Mouse (Mus musculus) CH12.LX (cell line): ENCODE results near the gene Lrp2bp. TPM values are rescaled to one million over a fixed set of nuclear protein-coding genes. Genes with fewer than 3 reads are reported as not detected.

Experiments used
- DNase-seq: peaks from one replicate; pipeline ENCODE4 v3.0.0-alpha.2; 2013; ENCODE audit errors: extremely low read depth
- H3K27ac ChIP-seq: 2 replicates; pipeline ENCODE4 v1.5.1; 2012; ENCODE audit warnings: low read depth, mild to moderate bottlenecking, control low read depth, moderate library complexity; ENCODE audit not compliant: insufficient read depth
- H3K27me3 ChIP-seq: replicated peaks from 2 replicates; pipeline ENCODE3; 2012; ENCODE audit warnings: inconsistent platforms
- H3K36me3 ChIP-seq, 2 experiments: replicated peaks in 1 of 2; 2 replicates each; pipeline versions ENCODE3 to v1.6.1; 2012; ENCODE audit warnings: inconsistent platforms in 1 of 2, low read length in 1 of 2, mild to moderate bottlenecking in 1 of 2, mixed read lengths in 1 of 2, moderate library complexity in 1 of 2; ENCODE audit not compliant: control insufficient read depth in 1 of 2, insufficient read depth in 1 of 2
- H3K4me1 ChIP-seq, 2 experiments: 2 replicates each; pipeline ENCODE4 v1.6.1; 2012; ENCODE audit warnings: inconsistent platforms in 1 of 2, moderate library complexity in 1 of 2; ENCODE audit not compliant: insufficient read depth in 2 of 2, control insufficient read depth in 1 of 2
- H3K4me2 ChIP-seq: 2 replicates; pipeline ENCODE4 v1.6.1; 2012; ENCODE audit warnings: low read depth, mild to moderate bottlenecking, control low read depth; ENCODE audit not compliant: poor library complexity, insufficient read depth, severe bottlenecking
- H3K4me3 ChIP-seq, 3 experiments: fragments of 150-350 bp in 1 of 3; sonication (generic) in 1 of 3; replicated peaks in 1 of 3; 2 replicates each; pipeline versions ENCODE3 to v1.5.1; 2011 to 2012; ENCODE audit warnings: low read depth in 2 of 3, low read length in 2 of 3, mild to moderate bottlenecking in 2 of 3, moderate library complexity in 2 of 3, control low read depth in 1 of 3, improper control_type of control experiment in 1 of 3, inconsistent platforms in 1 of 3, mixed read lengths in 1 of 3; ENCODE audit not compliant: poor library complexity in 1 of 3
- H3K79me2 ChIP-seq: replicated peaks from 2 replicates; pipeline ENCODE4 v1.6.1; 2012; ENCODE audit warnings: mild to moderate bottlenecking, moderate library complexity; ENCODE audit not compliant: control insufficient read depth, poor library complexity, insufficient read depth, severe bottlenecking; ENCODE audit errors: extremely low read depth
- H3K9ac ChIP-seq: 2 replicates; pipeline ENCODE4 v1.6.1; 2012; ENCODE audit warnings: low read depth, mild to moderate bottlenecking, control low read depth, moderate library complexity; ENCODE audit not compliant: insufficient read depth
- H3K9me3 ChIP-seq: replicated peaks from 2 replicates; pipeline ENCODE3; 2012; ENCODE audit warnings: low read length, inconsistent platforms, mixed read lengths
- BHLHE40 ChIP-seq: IDR thresholded peaks from 2 replicates; pipeline ENCODE4 v1.6.1; 2011; ENCODE audit warnings: mild to moderate bottlenecking, low read depth, low read length, improper control_type of control experiment
- CHD2 ChIP-seq: IDR thresholded peaks from 2 replicates; pipeline ENCODE4 v1.6.1; 2011; ENCODE audit warnings: low read length, improper control_type of control experiment
- CTCF ChIP-seq, 2 experiments: IDR thresholded peaks in 1 of 2; conservative IDR thresholded peaks in 1 of 2; 2 replicates each; pipeline ENCODE4 v1.5.1; 2011 to 2012; ENCODE audit warnings: low read depth in 2 of 2, low read length in 2 of 2, improper control_type of control experiment in 1 of 2, inconsistent platforms in 1 of 2, mild to moderate bottlenecking in 1 of 2, moderate library complexity in 1 of 2
- E2F4 ChIP-seq: IDR thresholded peaks from 2 replicates; pipeline ENCODE4 v1.6.1; 2011; ENCODE audit warnings: low read depth, low read length, improper control_type of control experiment; ENCODE audit not compliant: insufficient replicate concordance
- EP300 ChIP-seq: IDR thresholded peaks from 2 replicates; pipeline ENCODE4 v1.6.1; 2011; ENCODE audit warnings: low read length, improper control_type of control experiment
- ETS1 ChIP-seq: conservative IDR thresholded peaks from 2 replicates; pipeline ENCODE4 v1.6.1; 2012; ENCODE audit warnings: low read depth, mild to moderate bottlenecking, inconsistent platforms, low read length, improper control_type of control experiment, moderate library complexity
- GABPA ChIP-seq: IDR thresholded peaks from 2 replicates; pipeline ENCODE4 v1.6.1; 2012; ENCODE audit warnings: low read depth, low read length, improper control_type of control experiment, inconsistent platforms; ENCODE audit not compliant: insufficient replicate concordance
- IRF4 ChIP-seq: IDR thresholded peaks from 2 replicates; pipeline ENCODE4 v1.6.1; 2014; ENCODE audit warnings: low read depth, mild to moderate bottlenecking, inconsistent platforms, low read length, improper control_type of control experiment
- JUND ChIP-seq: conservative IDR thresholded peaks from 2 replicates; pipeline ENCODE4 v1.6.1; 2011; ENCODE audit warnings: low read depth, low read length, improper control_type of control experiment
- MAFK ChIP-seq: IDR thresholded peaks from 2 replicates; pipeline ENCODE4 v1.6.1; 2011; ENCODE audit warnings: low read length, improper control_type of control experiment; ENCODE audit not compliant: insufficient replicate concordance
- MEF2A ChIP-seq: IDR thresholded peaks from 2 replicates; pipeline ENCODE4 v1.6.1; 2014; ENCODE audit warnings: low read depth, mild to moderate bottlenecking, inconsistent platforms, low read length, improper control_type of control experiment, borderline replicate concordance
- MXI1 ChIP-seq: IDR thresholded peaks from 2 replicates; pipeline ENCODE4 v1.6.1; 2011; ENCODE audit warnings: mild to moderate bottlenecking, low read depth, low read length, improper control_type of control experiment
- MYC ChIP-seq: IDR thresholded peaks from 2 replicates; pipeline ENCODE4 v1.6.1; 2011; ENCODE audit warnings: low read depth, mild to moderate bottlenecking, improper control_type of control experiment, low read length
- PAX5 ChIP-seq: IDR thresholded peaks from 2 replicates; pipeline ENCODE4 v1.6.1; 2012; ENCODE audit warnings: low read length, inconsistent platforms, mixed read lengths
- POLR2AphosphoS2 ChIP-seq: IDR thresholded peaks from 2 replicates; pipeline ENCODE4 v1.6.1; 2011; ENCODE audit warnings: low read depth, low read length, improper control_type of control experiment
- RAD21 ChIP-seq: IDR thresholded peaks from 2 replicates; pipeline ENCODE4 v1.6.1; 2011; ENCODE audit warnings: low read depth, mild to moderate bottlenecking, low read length, improper control_type of control experiment, moderate library complexity
- RCOR1 ChIP-seq: conservative IDR thresholded peaks from 2 replicates; pipeline ENCODE4 v1.6.1; 2012; ENCODE audit warnings: low read depth, mild to moderate bottlenecking, inconsistent platforms, low read length, improper control_type of control experiment
- TBP ChIP-seq: conservative IDR thresholded peaks from 2 replicates; pipeline ENCODE4 v1.6.1; 2011; ENCODE audit warnings: low read depth, low read length, improper control_type of control experiment
- USF2 ChIP-seq: conservative IDR thresholded peaks from 2 replicates; pipeline ENCODE4 v1.6.1; 2011; ENCODE audit warnings: low read depth, low read length, improper control_type of control experiment
- ZKSCAN1 ChIP-seq: IDR thresholded peaks from 2 replicates; pipeline ENCODE4 v1.6.1; 2012; ENCODE audit warnings: low read depth, inconsistent platforms, low read length, improper control_type of control experiment, borderline replicate concordance
- ZNF384 ChIP-seq: IDR thresholded peaks from 2 replicates; pipeline ENCODE4 v1.6.1; 2012; ENCODE audit warnings: low read depth, low read length, improper control_type of control experiment, inconsistent platforms
- dilution Hi-C: fragments of 300-500 bp; cut with MboI; formaldehyde crosslinking; loops from 2 replicates; pipeline ENCODE4 v1.14.3; 2020; ENCODE audit warnings: low sequenced_read_pairs; ENCODE audit not compliant: extremely low pct_unique_long_range_greater_than_20kb, extremely low pct_ligation_motif_present
- in situ Hi-C: fragments of 300-500 bp; cut with MboI; formaldehyde crosslinking; loops from 3 replicates; pipeline ENCODE4 v1.14.3; 2019; ENCODE audit warnings: low sequenced_read_pairs, low pct_ligation_motif_present, low pct_unique_long_range_greater_than_20kb, mixed read lengths
- polyA plus RNA-seq: library from polyadenylated mRNA; unstranded; fragments of >175 nt; gene quantifications from 2 replicates; pipeline ENCODE4 v1.2.1, GENCODE M21; 2012; ENCODE audit warnings: low read depth; ENCODE audit not compliant: insufficient read length
- total RNA-seq, 2 experiments: library from RNA; depleted of rRNA; stranded (reverse); fragments of 300-350 nt in 1 of 2; fragments of >200 nt in 1 of 2; gene quantifications; 2 replicates each; pipeline ENCODE4 v1.2.3; 2012 to 2014

Lrp2bp gene
- total and polyA plus RNA-seq, 3 experiments, result 0.43 TPM; not detected in 2

DNA sequence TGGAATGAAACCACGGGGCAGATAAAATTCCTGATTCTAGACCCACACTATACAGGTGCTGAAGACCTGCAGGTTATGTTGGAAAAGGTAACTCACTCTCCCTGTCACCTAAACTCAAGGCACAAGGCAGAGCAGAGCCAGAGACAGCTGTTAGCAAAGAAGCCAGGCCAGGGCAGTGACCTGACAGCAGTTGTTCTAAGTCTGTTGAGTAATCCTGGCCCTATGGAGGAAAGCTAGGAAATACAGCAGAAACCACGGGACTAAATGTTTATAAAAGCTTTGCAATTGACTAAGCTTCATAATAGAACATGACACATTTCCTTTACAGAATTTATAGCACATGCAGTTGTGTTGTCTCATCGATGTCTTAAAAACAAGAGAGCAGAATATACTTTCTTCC, 3.5 kb upstream of the Lrp2bp start:
- no peaks in the 10 kb centered on the region for H3K27me3 ChIP-seq
- H3K4me1 ChIP-seq, result peaks cover 2 to 29% of the 10 kb centered on the region in 2 experiments; a peak in 3 of 4 replicates
- no peak for DNase-seq
- in situ Hi-C loops, result loop anchor here (10.0 kb wide), 1 partner anchor 179 kb away; no protein-coding TSS in a partner anchor
- dilution Hi-C loops, result no loop called here
- H3K4me2 ChIP-seq, result no peak overlapping the region
- H3K9ac ChIP-seq, result no peak overlapping the region
- H3K9me3 ChIP-seq, result no peaks in the 10 kb centered on the region
- TF ChIP-seq MXI1, result no peak
- TF ChIP-seq CTCF (conservative IDR thresholded peaks at IDR 0.05 in 1 of 2, IDR thresholded peaks at IDR 0.05 in 1 of 2; ENCODE audit: low read depth in 2 of 2, low read length in 2 of 2), result no peak
- no peak overlapping the region for H3K4me3 ChIP-seq
- no peaks in the 10 kb centered on the region; the same call in 1 of the 2 replicates for H3K79me2 ChIP-seq
- peaks cover 20 to 50% of the 10 kb centered on the region in 2 experiments for H3K36me3 ChIP-seq
- H3K27ac ChIP-seq, result no peak overlapping the region

DNA sequence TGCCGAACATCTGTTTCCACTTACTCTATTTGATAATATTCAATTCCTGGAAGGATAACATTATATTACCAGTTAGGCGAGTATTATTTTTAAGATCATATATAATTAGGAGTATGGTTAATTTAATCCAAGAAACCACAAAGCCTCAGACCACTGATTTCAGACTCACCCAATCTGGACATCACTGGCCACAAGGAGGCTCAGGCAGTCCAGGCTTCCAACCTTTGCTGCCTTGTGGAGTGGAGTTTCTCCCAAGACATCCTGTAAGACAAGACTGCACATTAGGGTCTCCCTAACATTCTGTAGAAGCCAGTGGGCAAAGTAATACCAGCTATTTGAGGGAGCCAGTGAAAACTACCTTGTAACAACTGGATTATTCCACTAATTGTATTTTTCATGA, 875 bp upstream of the Lrp2bp start:
- H3K79me2 ChIP-seq, result no peaks in the 10 kb centered on the region
- TF ChIP-seq RAD21 (peak; percentile 5), E2F4 (no peak), CTCF (conservative IDR thresholded peaks at IDR 0.05 in 1 of 2, IDR thresholded peaks at IDR 0.05 in 1 of 2; ENCODE audit: low read depth in 2 of 2, low read length in 2 of 2) (peak in 1 of 2 experiments; percentile 26; a peak in 1 of 4 replicates)
- H3K9ac ChIP-seq, result no peak overlapping the region
- peaks cover 18 to 42% of the 10 kb centered on the region in 2 experiments for H3K36me3 ChIP-seq
- in situ Hi-C loops (loop anchor here (10.0 kb wide), 1 partner anchor 177 kb away; no protein-coding TSS in a partner anchor), dilution Hi-C loops (no loop called here)
- DNase-seq, result no peak
- H3K4me1 ChIP-seq, result peaks cover 0 to 35% of the 10 kb centered on the region in 2 experiments; a peak in 2 of 4 replicates
- no peaks in the 10 kb centered on the region for H3K9me3 ChIP-seq
- H3K4me3 ChIP-seq, result peak overlapping the region in 1 of 3 experiments; percentile 86
- H3K4me2 ChIP-seq, result no peak overlapping the region
- H3K27ac ChIP-seq, result no peak overlapping the region
- no peaks in the 10 kb centered on the region for H3K27me3 ChIP-seq

DNA sequence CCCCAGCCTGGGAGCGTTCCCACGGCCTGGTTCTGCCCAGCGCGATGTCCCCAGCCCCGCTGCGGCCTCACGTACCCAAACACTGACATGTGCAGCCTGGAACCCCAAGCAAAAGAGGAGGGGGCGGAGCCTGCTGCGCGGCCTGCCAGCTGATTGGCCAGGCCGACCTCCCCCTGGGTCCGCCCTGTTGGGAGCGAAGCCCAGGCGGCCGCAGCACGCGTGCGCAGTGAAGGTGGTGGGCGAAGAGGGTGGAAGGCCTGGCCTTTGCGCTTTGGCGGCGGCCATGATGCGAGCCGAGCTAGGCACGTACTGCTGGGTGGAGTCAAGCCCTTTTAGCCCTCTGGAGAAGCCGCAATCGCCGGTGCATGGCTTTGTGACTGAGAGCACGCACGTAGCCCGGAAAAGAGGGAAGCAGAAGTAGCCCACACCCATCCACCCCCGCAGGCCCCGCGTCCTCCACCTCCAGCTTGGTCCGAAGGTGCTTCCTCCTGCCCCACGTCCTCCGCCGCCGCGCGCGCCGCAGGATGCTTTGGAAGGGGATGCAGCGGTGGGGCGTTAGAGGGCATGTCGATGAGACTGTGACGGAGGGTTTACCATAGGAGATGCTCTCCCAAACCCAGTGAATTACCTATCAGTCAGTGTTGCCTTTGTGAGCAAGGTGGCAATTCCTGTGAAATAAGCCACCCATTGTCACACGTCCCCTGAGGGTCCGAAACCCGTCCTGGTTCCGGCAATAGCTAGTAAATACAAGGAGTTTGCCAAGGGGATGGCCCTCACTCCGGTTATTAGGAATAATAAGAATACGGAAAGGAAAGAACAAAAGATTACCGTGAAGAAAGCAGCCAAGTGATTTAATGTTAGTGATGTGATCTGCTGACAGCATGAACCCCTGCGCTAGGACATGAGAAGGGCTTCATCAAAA, 942 bp downstream of the Lrp2bp start:
- Histone ChIP-seq H3K9ac (peak overlapping the region; percentile 62), H3K36me3 (peaks cover 14 to 30% of the 10 kb centered on the region in 2 experiments), H3K4me2 (peak overlapping the region; percentile 79), H3K79me2 (no peaks in the 10 kb centered on the region), H3K4me1 (peaks cover 0 to 36% of the 10 kb centered on the region in 2 experiments; a peak in 2 of 4 replicates), H3K9me3 (no peaks in the 10 kb centered on the region), H3K4me3 (peak overlapping the region; percentile 57 to 86 (median 76)), H3K27ac (peak overlapping the region; percentile 82), H3K27me3 (no peaks in the 10 kb centered on the region)
- dilution Hi-C loops, result no loop called here
- peak; percentile 98 for DNase-seq
- in situ Hi-C loops, result loop anchor here (10.0 kb wide), 1 partner anchor 175 kb away; no protein-coding TSS in a partner anchor
- TF ChIP-seq ETS1 (peak; percentile 68), RCOR1 (0 out of 2 replicates have a peak, but pooled peaks have one; percentile 15), CHD2 (no peak; the same call in 1 of the 2 replicates), MEF2A (no peak; the same call in none of the 2 replicates), GABPA (no peak), IRF4 (peak; percentile 31; the same call in 1 of the 2 replicates), ZNF384 (no peak), MYC (peak; percentile 87), EP300 (no peak; the same call in 1 of the 2 replicates), CTCF (conservative IDR thresholded peaks at IDR 0.05 in 1 of 2, IDR thresholded peaks at IDR 0.05 in 1 of 2; ENCODE audit: low read depth in 2 of 2, low read length in 2 of 2) (no peak), MAFK (no peak), POLR2AphosphoS2 (peak; percentile 84), JUND (no peak), TBP (peak; percentile 85), BHLHE40 (peak; percentile 62), ZKSCAN1 (no peak), PAX5 (no peak), E2F4 (no peak), USF2 (no peak)
